Mouse (Mus musculus): ENCODE measurements at regions not wholly inside any gene's neighbourhood (a gene's known extent, or its start where the extent isn't known, plus 50 kb on each side); places are given as distances from the start of the nearest gene placed in this dataset.

- no peak for DNase-seq
Measured at GRCm38 (mm10) chr19:59516957-59517356, 58.8 kb downstream of the Emx2 start.

DNA sequence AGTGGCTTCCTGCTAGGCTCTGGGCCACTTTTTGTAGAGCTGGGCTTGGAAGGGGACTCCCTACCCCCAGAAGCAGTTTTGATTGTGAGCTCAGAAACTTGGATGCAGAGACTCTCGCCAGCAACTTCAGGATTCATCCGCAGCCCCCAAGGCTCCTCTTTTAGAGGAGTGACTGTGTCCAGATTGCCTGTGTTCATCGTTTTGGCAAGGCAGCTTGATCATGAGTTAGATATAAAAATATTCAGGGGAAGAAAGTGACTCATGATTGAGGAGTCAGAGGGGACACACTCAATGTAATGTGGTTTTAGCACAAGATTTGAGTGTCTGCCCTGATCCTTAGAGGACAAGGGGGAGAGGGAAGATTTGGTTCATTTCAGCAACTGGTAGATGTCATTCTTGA, 61.0 kb downstream of the Emx2 start:
- no peak for DNase-seq

- DNase-seq, result no peak
Measured at GRCm38 (mm10) chr19:59522176-59522575, 64.0 kb downstream of the Emx2 start.

DNA sequence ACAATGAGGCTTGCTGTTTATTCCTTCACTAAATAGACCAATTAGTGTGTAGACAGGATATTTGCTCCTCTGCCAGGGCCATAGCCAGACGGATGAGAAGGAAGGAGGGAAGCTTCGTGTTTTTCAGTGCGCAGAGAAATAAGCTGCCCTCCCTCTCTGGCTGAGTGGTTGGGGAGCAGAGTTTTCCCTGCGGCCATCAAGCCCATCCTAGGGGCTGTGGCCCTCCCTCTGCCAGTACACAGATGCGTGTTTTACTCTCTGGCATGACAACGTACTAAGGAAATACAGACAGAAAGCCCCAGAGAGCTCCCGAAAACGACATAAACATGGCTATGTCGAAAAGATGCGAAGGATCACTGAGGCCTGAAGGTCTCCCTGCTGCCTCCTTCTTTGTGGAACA, 65.2 kb downstream of the Emx2 start:
- no peak for DNase-seq

GRCm38 (mm10) chr19:59564101-59564500, 105.9 kb downstream of the Emx2 start:
- DNase-seq, result no peak

- peak in 1 of 2 experiments; percentile 1 for DNase-seq
Measured at GRCm38 (mm10) chr19:59568907-59569306, 110.7 kb downstream of the Emx2 start.

- DNase-seq, result peak in 1 of 2 experiments; percentile 2
Measured at GRCm38 (mm10) chr19:59569590-59569989, 111.4 kb downstream of the Emx2 start.

- no peak for DNase-seq
Measured at GRCm38 (mm10) chr19:59574346-59574745, 116.2 kb downstream of the Emx2 start.

DNA sequence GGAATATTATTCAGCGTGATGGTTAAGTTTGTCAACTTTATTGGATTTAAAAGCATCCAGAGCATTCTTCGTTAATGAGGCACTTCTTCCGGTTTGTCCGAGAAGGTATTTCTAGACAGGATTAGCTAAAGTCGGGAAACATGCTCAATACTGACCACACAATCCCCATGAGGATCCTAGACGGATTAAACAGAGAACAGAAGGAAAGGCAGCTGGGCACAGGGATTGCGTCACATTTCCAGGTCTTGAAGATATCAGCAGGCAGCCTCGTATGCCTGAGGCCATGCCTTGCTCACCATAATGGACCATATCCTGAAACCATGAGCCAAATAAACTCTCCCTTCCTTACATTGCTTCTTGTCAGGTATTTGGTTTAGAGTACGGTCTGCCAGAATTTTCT, 119.7 kb downstream of the Emx2 start:
- DNase-seq, result no peak

DNA sequence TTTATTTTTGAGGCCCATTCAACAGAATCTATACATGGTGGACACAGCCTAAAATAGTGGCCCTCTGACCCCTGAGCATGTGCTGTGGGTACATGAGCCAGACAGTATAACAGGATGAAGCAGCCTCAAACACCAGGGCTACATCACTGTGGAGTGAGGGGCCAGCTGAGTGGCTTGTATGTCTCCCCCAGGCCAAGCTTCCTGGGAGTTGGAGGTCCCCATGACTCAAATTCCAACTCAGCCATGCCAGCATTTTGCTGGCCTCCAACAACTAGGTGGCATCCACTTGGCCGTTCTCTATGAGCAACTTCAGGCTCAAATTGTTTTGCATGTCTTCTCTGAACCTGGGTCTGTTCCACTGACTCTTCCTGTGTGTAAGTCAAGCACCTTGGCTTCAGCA, 121.5 kb downstream of the Emx2 start:
- DNase-seq, result no peak

DNA sequence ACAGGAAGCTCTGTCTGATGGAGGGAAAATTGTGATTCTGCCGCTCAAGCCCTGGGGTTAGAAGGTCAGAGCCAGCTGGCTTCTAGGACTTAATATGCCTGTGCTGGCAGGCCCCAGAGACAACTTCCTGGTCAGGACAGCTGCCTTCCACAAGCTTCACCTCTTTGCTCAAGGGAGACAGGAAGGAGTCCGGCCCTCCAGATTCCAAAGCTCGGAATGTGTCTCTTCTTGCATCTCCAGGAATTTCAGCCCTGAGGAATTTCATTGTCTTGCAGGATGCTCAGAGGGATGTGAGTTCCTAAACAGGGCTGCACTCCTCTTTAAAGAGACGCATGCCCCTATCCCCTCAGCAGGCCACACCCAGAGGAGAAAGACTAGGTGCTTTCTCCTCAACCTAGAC, 127.7 kb downstream of the Emx2 start:
- peak in 1 of 2 experiments; percentile 36 for DNase-seq

GRCm38 (mm10) chr19:59587303-59587702, 129.1 kb downstream of the Emx2 start:
- no peak for DNase-seq

DNA sequence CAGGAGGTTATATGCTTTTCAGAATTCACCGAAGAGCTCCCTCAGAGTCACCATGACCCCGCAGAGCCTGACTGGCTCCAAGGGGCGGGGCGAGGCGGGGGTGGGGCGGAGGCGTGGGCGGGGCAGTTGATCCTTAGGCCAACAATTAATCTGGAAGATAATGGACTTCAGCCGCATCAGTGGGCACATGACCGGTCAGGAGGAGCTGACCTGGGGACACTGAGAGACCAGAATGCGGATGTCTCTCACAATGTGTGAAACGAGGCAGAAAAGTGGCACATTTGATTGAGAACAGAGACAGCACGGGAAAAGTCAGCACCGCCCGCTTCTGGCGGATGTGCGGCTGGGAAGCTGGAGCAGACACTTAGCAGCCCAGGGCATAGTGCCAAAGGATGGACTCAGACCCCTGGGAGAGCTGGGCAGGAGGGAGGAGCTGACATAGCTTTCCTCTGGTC, 129.9 kb downstream of the Emx2 start:
- DNase-seq, result peak; percentile 45 to 68

GRCm38 (mm10) chr19:59590021-59590420, 131.8 kb downstream of the Emx2 start:
- no peak for DNase-seq

DNA sequence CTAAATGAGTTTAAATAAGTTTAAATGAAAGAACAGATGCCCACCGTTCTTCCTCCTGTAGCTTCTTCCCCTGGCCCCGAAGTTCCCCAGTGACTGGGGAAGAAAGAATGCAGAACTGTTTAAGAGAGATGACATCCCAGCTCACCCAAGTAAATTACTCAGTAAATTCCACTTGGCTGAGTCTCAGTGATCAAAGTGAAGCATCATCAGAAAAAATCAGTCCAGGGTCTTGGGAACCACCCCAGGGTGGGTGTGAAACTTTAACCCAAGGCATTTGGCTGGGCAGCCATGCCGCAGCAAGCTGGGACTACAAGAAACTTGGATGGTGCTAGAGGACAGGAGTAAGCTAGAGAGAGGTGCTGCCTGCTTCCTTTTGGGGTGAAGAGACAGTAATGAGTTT, 133.9 kb downstream of the Emx2 start:
- no peak for DNase-seq

DNA sequence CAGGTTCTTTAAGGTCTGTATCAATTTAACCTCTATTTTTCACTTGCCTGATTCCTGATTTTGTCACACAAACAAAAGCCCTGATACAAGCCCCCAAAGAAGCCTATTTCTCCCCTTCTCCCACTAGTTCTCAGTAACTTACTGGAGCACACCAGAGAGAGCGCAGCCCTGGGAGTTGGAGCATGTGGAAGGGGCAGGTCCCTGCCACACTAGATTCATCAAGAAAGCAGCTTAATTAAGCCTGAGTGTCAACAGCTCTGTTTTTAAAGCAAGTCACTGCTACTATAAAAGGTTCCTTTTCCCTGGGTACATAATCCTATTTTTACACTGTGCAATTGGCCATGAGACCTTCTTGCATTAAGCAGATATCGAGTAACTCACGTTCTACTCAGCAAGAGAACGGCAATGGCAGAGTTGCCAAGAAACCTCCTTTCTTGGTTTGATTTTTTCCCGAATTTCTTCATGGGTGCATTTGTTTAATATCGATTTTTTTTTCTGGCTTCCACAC, 166.2 kb downstream of the Emx2 start:
- no peak for DNase-seq

- DNase-seq, result no peak
Measured at GRCm38 (mm10) chr19:59627681-59628080, 169.5 kb downstream of the Emx2 start.

- no peak for DNase-seq
Measured at GRCm38 (mm10) chr19:59628296-59629160, 170.4 kb downstream of the Emx2 start.

DNA sequence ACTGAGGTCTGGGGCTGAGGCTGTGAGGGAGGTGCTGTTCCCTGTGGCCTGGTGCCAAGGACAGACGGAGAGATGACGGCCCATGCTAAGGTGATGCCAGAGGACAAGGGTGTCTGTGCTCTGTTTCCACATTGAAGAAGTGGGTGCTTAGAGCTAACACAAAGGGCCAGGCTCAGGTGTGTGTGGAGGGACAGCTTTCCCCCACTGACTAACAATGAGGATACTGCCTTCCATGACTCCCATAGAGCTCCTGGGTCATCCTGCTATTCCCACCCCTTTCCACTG, 170.9 kb downstream of the Emx2 start:
- DNase-seq, result no peak

DNA sequence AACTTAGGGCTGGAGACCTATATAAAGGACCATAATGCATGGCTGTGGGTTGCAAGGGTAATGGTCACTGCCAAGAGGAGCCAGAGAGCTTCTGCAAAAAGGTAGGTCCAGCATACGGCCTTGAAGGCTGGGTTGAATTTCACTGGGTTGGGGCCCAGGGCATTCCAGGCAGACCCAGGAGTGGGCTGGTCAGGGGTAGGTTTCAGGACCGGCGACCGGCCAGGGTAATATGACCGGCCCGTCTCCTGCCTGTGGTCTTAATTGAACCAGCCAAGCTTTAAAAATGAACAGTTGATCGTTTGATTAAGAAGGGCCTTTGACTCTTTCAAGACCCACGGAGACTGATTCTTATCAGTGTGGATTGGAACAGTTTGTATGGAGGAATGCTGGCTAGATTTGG, 171.9 kb downstream of the Emx2 start:
- no peak for DNase-seq

DNA sequence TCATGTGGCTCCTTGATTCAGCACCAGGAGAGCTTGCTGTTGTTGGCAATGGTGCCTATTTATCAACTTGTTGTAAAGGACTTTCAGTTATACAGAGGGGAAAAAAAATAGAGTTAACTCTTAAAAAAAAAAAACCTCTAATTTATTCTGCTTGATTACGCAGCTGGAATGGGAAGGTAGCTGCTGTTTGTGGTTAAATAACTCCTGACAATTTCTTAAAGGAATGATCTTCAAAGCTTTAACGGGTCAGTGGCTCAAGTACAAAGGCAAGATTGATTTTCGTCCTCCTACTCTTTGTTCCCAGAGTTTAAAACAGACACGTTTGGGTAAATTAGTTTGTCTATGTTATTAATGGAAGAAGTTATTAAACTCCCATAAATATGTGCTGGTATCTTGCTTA, 172.5 kb downstream of the Emx2 start:
- no peak for DNase-seq

DNA sequence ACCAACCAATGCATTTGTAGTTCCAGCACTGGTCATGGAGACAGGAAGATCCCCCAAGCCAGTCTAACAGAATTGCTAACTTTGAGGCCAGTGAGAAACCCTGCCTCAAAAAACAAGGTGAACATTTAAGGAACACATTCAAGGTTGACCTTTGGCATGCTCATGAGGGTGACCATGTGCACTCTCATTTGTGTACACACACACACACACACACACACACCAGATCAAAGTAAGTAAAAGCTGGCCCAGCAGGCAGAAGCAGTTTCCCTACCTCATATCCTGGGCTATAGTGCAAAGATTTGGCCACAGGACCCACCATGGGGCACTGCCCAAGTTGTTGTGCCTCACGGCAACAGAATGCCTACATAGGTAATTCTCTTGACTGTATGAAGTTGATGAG, 173.4 kb downstream of the Emx2 start:
- DNase-seq, result no peak

DNA sequence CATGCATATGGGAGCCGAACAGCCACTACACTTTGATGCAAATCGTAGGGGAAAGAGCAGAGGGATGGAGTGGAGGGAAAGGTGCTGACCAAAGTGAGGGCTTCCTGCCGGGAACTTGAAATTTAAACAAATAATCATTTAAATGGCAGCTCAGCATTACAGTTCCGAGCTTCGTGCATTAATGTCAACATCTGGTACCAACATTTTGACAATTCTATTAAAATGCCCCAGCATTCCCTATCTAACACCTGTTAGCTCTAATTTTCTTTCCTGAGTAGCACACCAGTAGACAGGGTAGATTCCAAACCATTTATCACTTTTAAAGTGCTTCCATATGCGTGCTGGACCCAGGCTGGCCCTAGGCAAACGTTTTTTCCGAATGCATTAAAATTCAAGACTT, 178.1 kb downstream of the Emx2 start:
- no peak for DNase-seq

- no peak for DNase-seq
Measured at GRCm38 (mm10) chr19:59642606-59643005, 184.4 kb downstream of the Emx2 start.

DNA sequence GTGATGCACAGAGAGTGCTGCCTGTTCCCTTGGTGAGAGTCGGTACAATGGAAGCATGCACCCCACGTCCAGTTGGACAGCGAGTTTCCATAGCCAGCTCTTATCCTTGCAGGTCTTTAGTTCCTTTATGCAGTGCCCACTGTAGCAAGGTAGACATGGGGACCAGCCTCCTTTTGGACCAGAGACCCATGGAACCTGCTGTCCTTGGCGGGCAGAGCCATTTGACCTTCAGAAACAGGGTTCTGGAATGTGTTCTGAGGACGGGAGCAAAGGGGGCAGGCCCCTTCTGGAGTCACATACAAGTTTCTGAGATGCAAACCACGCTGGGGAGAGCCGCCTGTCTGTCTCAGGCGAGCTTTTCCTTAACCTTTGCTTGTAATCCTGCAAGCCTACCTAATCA, 188.1 kb downstream of the Emx2 start:
- no peak for DNase-seq
